Mouse (Mus musculus): ENCODE measurements at regions not wholly inside any gene's neighbourhood (a gene's known extent, or its start where the extent isn't known, plus 50 kb on each side); places are given as distances from the start of the nearest gene placed in this dataset.

- H3K4me3 ChIP-seq (replicated peaks; ENCODE audit: control insufficient read depth, low read depth, low read length) = no peak overlapping the region
- H3K27ac ChIP-seq (ENCODE audit: control insufficient read depth, insufficient read depth, low read depth, low read length, poor library complexity) = no peak overlapping the region
- TF ChIP-seq POLR2A (IDR thresholded peaks at IDR 0.05; ENCODE audit: borderline replicate concordance, control insufficient read depth, low read depth, low read length) = no peak
- TF ChIP-seq CTCF (IDR thresholded peaks at IDR 0.05; ENCODE audit: control insufficient read depth, insufficient read depth, low read length) = no peak
- no peaks in the 10 kb centered on the region for H3K4me1 ChIP-seq (ENCODE audit: control insufficient read depth, insufficient read depth, low read length)
- 38% methylated on average over 6 of the region's 6 CpGs for WGBS
Measured at GRCm38 (mm10) chr14:80157002-80157401, 173.1 kb downstream of the Olfm4 start.

DNA sequence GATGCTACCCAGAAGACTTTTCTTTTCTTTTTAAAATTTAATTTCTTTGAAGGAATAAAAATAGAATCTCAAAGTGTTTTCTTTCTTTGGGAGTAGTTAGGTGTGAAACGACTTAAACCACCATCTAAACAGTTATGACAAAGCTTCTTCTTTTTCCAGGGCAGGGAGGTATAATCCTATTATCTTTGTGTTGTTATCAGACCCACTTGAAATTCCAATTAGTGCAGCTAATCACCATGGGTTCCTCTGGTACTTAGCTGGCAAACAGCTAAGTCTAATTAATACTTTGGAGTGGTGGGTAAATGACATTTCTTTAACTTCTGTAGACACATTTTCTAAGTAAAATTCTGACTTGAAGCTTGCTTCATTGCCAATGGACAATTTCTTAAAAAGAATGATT, 185.3 kb downstream of the Olfm4 start:
- Histone ChIP-seq H3K27ac (ENCODE audit: control insufficient read depth, insufficient read depth, low read depth, low read length, poor library complexity) (no peak overlapping the region), H3K4me3 (replicated peaks; ENCODE audit: control insufficient read depth, low read depth, low read length) (no peak overlapping the region), H3K4me1 (ENCODE audit: control insufficient read depth, insufficient read depth, low read length) (no peaks in the 10 kb centered on the region)
- no peak for TF ChIP-seq POLR2A (IDR thresholded peaks at IDR 0.05; ENCODE audit: borderline replicate concordance, control insufficient read depth, low read depth, low read length)
- TF ChIP-seq CTCF (IDR thresholded peaks at IDR 0.05; ENCODE audit: control insufficient read depth, insufficient read depth, low read length) = no peak
- 45% methylated on average over 1 of the region's 1 CpGs for WGBS

GRCm38 (mm10) chr14:80170450-80171180, 186.7 kb downstream of the Olfm4 start:
- TF ChIP-seq CTCF (IDR thresholded peaks at IDR 0.05; ENCODE audit: control insufficient read depth, insufficient read depth, low read length) = no peak
- TF ChIP-seq POLR2A (IDR thresholded peaks at IDR 0.05; ENCODE audit: borderline replicate concordance, control insufficient read depth, low read depth, low read length) = no peak
- H3K4me1 ChIP-seq (ENCODE audit: control insufficient read depth, insufficient read depth, low read length) = no peaks in the 10 kb centered on the region
- 18% methylated on average over 11 of the region's 11 CpGs for WGBS

DNA sequence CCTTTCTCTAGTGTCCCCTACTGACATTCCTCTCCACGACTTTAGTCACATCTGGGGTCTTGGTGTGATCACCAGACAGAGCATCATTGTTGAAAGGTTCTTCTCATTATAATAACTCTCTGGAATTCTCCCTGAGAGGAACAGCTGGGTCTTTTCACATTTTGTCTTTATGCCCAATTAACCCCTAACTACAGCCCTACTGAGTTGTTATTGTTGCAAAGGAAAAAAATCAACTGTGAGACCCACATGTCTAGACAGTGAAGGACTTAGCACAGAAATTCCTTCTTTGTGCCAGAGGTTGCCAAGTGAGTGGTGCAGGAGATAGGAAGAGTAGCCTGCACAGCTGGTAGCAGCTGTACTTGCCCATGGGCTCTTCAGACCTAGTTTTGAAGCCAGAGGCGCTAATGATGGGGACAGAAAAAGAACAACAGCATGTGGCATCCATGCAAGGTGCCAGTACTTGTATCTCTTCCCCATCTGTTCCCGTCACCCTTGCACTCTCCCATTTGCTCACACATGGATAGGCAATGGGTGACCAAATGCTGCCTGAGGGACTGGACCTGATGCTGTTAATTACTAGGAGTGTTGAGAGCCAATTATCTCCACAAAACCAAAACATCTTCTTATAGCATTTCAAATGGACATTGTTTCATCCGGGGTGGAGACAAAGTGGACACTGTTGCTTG, 189.1 kb downstream of the Olfm4 start:
- Histone ChIP-seq H3K4me3 (replicated peaks; ENCODE audit: control insufficient read depth, low read depth, low read length) (no peak overlapping the region), H3K4me1 (ENCODE audit: control insufficient read depth, insufficient read depth, low read length) (no peaks in the 10 kb centered on the region), H3K27ac (ENCODE audit: control insufficient read depth, insufficient read depth, low read depth, low read length, poor library complexity) (no peak overlapping the region)
- TF ChIP-seq CTCF (IDR thresholded peaks at IDR 0.05; ENCODE audit: control insufficient read depth, insufficient read depth, low read length) (no peak), POLR2A (IDR thresholded peaks at IDR 0.05; ENCODE audit: borderline replicate concordance, control insufficient read depth, low read depth, low read length) (no peak)
- WGBS = 55% methylated on average over 4 of the region's 4 CpGs

More at GRCm38 (mm10) chr14:80170450-80171180, 186.7 kb downstream of the Olfm4 start:
- Histone ChIP-seq H3K4me3 (replicated peaks; ENCODE audit: control insufficient read depth, low read depth, low read length) (no peak overlapping the region), H3K27ac (ENCODE audit: control insufficient read depth, insufficient read depth, low read depth, low read length, poor library complexity) (no peak overlapping the region)

DNA sequence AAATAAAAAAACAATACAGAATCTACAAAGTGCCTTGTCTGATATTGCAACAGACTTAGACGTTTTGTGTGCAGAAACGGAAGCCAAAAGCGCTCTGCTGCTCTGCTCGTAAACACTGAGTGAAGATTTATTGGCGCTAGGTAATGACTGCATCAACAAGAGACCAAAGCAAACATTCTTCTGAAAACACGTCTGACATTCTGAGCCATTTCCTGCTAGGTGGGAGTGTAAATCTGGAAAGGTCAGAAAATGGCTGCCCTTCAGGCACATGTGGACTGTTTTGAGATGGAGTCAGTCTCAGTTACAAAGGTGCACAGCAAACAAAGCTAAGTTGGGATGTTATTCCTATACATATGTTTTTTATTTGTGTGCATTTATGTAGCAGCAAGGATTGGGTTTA, 192.6 kb downstream of the Olfm4 start:
- TF ChIP-seq POLR2A (IDR thresholded peaks at IDR 0.05; ENCODE audit: borderline replicate concordance, control insufficient read depth, low read depth, low read length) (no peak), CTCF (IDR thresholded peaks at IDR 0.05; ENCODE audit: control insufficient read depth, insufficient read depth, low read length) (no peak)
- WGBS = 33% methylated on average over 6 of the region's 6 CpGs
- Histone ChIP-seq H3K27ac (ENCODE audit: control insufficient read depth, insufficient read depth, low read depth, low read length, poor library complexity) (no peak overlapping the region), H3K4me1 (ENCODE audit: control insufficient read depth, insufficient read depth, low read length) (no peaks in the 10 kb centered on the region), H3K4me3 (replicated peaks; ENCODE audit: control insufficient read depth, low read depth, low read length) (no peak overlapping the region)

DNA sequence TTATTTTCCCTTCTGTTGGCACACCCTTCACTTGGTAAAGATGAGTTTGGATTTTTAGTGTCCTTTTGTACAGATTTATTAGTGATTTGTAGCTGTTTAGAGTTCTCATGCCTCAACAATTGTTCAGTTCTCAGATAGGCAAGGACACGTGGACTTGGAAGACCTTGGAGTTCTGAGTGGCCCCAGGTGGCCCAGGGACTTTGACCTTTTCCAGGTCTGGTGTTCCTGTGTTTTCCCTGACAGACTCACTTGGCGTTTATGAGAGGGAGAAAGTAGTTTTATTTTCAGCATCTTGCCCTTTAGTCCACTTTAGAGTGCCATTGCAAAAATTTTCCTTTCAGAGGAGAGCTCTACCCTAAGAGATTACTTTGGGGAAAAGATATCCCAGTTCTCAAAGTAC, 211.2 kb downstream of the Olfm4 start:
- Histone ChIP-seq H3K4me3 (replicated peaks; ENCODE audit: control insufficient read depth, low read depth, low read length) (no peak overlapping the region), H3K27ac (ENCODE audit: control insufficient read depth, insufficient read depth, low read depth, low read length, poor library complexity) (no peak overlapping the region), H3K4me1 (ENCODE audit: control insufficient read depth, insufficient read depth, low read length) (no peaks in the 10 kb centered on the region)
- 50% methylated on average over 2 of the region's 2 CpGs for WGBS
- TF ChIP-seq POLR2A (IDR thresholded peaks at IDR 0.05; ENCODE audit: borderline replicate concordance, control insufficient read depth, low read depth, low read length) = no peak
- TF ChIP-seq CTCF (IDR thresholded peaks at IDR 0.05; ENCODE audit: control insufficient read depth, insufficient read depth, low read length) = no peak

DNA sequence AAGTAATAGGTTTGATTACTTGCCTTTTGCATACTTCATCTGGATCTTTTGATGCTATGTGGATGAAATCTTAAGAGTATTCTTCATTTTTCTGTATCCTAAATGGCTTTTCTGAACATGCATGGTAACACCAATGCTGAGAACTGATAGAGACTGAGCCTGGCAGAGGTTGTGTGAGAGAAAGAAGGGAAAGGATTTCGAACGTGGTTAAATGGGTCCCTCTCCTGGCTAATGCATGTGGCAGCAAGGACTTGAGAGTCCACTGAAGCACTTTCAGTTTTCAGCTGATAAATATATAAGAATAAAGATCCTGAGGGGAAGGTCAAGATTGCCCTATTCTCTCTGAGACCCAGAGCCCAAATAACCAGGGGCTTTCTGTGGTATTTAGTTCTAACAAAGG, 229.0 kb downstream of the Olfm4 start:
- 42% methylated on average over 2 of the region's 2 CpGs for WGBS
- TF ChIP-seq CTCF (IDR thresholded peaks at IDR 0.05; ENCODE audit: control insufficient read depth, insufficient read depth, low read length) (no peak), POLR2A (IDR thresholded peaks at IDR 0.05; ENCODE audit: borderline replicate concordance, control insufficient read depth, low read depth, low read length) (no peak)
- Histone ChIP-seq H3K4me3 (replicated peaks; ENCODE audit: control insufficient read depth, low read depth, low read length) (no peak overlapping the region), H3K4me1 (ENCODE audit: control insufficient read depth, insufficient read depth, low read length) (no peaks in the 10 kb centered on the region), H3K27ac (ENCODE audit: control insufficient read depth, insufficient read depth, low read depth, low read length, poor library complexity) (no peak overlapping the region)

- 77% methylated on average over 9 of the region's 9 CpGs for WGBS
- TF ChIP-seq POLR2A (IDR thresholded peaks at IDR 0.05; ENCODE audit: borderline replicate concordance, control insufficient read depth, low read depth, low read length) (no peak), CTCF (IDR thresholded peaks at IDR 0.05; ENCODE audit: control insufficient read depth, insufficient read depth, low read length) (no peak)
- H3K27ac ChIP-seq (ENCODE audit: control insufficient read depth, insufficient read depth, low read depth, low read length, poor library complexity) = no peak overlapping the region
- H3K4me3 ChIP-seq (replicated peaks; ENCODE audit: control insufficient read depth, low read depth, low read length) = no peak overlapping the region
- no peaks in the 10 kb centered on the region for H3K4me1 ChIP-seq (ENCODE audit: control insufficient read depth, insufficient read depth, low read length)
Measured at GRCm38 (mm10) chr14:80213666-80214065, 229.8 kb downstream of the Olfm4 start.

Measured in bone marrow, adult 2 months (tissue).